Mouse (Mus musculus): ENCODE measurements at regions not wholly inside any gene's neighbourhood (a gene's known extent, or its start where the extent isn't known, plus 50 kb on each side); places are given as distances from the start of the nearest gene placed in this dataset.
"Not testable (repeated sequence)": the region's sequence is repeated elsewhere in the genome, so short reads cannot be mapped to it uniquely, and the experiment has no call there.

DNA sequence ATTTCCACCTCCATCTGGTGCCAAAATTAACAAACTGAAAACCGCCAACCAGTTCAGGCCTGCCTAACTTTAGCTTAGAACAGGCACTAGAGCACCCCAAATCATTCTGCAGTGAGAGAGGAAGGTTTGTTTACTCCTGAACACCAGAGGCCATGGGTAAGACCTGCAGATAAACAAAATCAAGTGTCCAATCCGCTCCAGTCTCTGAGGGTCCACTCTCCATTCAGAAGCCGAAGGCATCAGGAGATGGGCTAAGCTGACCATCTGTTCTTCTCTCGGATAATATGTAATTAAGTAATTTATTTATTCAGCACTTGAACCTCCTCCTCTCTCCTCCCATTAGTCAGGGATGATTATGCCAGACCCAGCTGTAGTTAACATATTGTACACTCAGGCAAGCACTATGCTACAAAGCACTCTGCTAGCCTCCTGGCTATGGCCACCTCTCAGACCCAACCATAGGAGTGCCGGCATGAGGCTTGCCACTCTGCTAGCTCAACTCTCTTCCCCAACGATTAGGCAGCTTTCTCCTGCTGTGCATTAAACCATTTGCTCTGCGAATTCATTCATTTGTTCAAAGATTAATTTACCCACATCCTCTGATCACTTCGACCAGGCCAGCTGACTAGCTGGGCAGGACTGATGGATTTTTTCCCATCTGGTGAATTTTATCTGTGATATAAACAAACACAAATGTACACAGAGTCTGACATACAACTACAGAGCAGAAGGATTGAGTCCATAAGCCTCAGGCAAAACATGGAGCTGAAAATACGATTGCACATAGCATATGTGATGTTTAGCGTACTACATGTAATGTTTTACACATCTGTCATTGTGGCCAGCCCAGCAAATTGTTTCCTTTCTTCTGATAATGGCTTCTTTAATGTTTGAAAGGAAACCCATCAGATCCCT is 184.4 kb downstream of the Mat2b start:
- DNase-seq = no peak

DNA sequence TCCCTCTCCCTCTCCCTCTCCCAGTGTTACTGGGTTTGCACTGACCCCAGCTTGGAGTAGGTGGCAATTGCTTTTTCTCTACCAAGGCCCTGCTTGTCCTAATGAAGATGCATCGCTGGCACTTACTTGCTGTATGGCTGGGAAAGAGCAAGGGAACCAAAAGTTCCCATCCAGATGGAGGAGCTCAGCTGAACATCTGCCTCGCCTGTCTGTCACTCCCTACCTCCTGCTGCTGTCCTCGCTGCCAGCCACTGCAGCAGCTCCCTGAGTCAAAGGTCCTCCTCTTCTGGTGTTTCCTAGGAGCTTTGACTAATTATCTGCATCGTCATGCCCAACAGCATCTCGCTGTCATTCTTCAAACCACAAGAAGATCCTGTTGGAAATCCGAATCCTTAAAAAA is 203.4 kb downstream of the Mat2b start:
- DNase-seq = no peak

DNA sequence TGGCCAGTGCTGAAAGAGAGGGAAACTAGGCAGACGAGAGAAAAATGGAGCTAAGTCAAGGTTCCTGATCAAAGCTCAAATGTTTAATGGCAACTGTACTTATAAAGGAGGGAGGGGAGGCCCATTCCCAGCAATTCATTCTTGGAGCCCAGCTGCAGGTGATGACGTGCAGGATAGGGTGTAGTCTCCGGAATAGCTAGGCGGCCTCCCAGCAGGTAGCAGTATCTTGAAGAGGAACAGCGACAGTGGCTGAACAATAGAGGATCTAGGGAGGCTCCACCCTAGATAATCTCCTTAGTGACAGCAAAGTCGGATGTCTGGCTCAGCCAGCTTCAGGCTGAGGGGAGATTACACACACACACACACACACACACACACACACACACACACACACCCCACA is 216.8 kb downstream of the Mat2b start:
- DNase-seq = not testable (repeated sequence)

DNA sequence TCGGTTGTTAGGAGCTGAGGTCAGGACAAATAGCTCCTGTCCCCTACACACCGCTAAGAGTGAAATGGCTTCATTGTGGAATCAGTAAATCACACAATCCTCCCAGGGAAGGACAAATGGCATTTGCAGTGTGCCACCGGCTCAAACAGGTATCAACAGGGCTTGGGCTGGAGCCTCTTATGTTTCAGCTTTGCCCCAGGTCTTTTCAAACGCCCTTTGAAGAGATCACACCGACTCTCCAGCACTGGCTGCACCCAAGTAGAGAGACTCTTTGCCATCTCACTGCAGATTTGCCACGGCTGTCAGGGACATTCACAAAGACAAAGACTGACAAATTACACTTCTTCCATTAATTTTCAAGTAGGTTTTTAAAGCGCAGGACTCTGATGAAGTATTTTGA is 217.7 kb downstream of the Mat2b start:
- DNase-seq = no peak

DNA sequence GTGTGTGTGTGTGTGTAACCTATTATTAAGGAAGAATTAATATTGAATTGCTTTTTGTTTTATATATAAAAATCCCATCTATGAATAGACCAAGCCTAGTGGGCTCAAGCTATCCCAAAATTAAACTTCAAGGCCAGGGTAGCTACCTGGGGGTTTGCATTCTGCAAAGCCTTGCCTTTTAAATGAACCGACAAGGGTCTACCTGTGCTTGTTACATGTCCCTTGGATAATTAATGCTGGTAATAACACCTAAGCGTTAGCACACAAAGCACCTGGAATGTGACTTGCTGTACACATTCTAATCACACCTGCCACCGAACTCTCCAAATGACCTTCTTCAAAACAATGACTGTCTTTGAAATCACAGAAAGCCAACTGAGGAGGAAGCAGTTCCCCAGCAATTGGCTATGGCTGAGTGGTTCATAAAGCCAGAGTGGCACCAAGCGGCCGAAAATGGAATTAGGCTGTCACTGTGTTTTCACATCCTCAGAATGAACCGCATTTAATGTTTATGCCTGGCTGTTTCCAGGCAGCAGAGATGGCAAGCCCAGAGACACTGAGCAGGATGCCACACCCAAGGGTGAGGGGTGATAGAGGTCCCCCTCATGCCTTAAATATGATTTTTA is 225.8 kb downstream of the Mat2b start:
- DNase-seq = no peak

DNA sequence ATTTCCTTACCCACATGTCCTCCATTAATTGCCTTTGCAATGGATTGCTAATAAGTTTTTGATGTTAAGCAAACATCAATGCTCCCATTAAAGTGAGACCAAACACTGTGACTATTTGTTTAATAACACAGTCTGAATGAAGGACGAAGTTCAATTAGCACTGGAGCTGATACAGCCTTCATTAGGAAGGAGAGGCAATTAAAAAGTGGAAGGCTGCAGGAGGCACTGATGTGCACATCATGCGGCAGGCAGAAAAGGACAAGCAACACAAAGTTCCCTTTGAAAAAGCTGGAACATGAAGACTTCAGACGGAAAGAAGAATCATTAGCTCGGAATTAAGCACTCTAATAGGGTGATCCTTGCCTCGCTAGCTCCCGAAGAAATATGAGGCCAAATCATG is 238.4 kb downstream of the Mat2b start:
- DNase-seq = no peak

DNA sequence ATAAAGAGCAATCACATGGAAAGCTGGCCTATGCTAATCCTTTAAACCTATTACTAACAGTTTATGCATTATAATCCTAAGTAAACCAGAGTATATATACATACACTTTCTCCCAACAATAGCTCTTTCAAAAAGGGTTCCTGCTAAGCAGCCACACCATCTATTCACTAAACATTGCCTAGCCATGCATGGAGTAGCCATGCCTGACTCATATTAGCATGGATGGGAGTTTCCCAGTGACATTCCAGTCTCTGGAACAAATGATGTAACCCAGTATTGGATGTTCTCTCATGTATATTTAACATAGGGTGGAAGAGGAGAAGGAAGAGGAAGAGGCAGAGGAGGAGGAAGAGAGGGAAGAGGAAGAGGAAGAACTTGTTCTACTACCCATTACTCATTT is 240.0 kb downstream of the Mat2b start:
- not testable (repeated sequence) for DNase-seq

DNA sequence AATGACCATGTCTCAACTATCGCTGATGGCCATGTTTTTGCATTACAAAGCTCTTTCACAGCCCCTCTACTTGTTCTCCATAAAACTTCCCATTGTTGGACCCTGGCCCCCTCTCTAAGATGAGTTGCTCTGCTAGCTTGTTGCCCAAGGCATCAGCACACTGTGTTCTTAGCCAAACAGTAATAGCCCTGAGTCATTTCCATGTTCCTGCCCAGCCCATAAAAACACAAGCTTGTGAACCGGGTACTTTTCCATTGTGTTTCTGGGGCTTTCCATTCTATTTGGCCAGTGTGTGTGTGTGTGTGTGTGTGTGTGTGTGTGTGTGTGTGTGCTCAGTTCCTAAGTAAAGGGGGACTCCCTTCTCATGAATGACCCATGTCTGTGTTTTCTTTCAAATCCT is 248.2 kb downstream of the Mat2b start:
- DNase-seq = no peak

DNA sequence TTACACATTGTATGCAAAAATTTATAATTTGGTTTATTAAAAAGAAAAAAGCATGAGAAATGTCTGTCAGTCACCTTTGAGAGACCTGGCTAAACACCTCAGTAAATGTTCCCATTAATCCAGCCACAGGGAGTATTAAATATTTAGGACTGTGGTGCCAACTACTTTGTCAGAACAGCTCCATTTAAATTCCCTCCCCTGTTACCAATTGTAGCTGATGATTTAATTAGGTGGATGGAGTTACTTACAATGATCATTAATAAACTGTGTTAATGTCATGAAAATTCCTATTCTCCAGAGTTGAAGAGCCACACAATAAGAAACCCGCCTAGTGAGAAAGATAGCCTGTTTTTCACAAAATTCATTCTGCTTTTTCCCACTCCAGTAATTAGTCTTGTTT is 261.0 kb downstream of the Mat2b start:
- no peak for DNase-seq

DNA sequence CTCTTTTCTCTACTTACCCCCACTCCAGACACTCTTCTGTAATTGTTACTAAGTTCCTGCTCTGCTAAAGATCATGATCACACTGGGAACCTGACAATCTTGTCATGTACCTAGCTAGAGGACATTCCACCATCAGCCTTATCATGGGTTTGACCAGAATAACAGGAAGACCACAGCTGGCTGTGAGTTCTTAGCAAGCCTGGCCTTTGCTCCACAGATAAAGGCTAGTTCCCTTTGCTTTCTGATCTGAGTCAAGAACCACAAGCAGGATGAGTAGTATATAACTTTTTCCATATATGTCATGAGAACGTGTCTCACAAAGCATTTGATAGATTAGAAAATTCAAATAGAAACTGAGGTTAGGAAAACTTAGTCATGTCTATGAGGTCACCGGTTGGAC is 266.1 kb downstream of the Mat2b start:
- DNase-seq = no peak

DNA sequence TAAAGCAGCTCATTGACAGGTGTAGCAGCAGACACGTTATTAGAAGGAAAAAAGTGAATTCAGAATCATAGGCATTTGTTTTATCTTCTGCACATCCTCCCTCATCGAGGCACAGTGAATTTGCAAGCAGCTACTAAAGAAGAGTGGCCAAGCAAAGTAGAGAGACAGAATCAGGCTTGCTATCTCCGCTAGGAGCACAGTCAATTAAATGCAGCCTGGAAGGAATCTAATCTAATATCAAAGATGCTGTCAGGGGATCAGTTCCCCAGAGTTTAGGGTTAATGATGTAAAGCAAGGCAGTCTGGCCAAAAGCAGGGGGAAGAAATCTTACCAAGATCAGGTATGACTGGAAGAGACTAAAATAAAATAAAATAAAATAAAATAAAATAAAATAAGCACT is 270.7 kb downstream of the Mat2b start:
- no peak for DNase-seq

DNA sequence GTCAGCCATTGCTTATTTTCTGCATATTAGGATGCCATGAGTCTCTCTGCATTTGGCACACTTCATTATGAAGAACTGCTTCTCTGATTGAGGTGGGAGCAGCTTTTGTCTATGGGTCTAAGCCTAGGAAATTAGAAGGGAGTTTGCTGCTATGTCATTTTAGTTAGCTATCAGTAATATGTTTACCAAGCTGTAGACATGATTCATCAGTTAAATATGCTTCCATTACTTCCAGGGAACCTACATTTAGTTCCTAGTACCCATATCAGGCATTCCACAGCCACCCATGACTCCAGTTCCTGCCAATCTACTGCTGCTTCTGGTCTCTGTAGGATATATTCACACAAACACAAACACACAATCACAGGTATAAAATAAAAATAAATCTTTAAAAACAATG is 287.4 kb downstream of the Mat2b start:
- no peak for DNase-seq

DNA sequence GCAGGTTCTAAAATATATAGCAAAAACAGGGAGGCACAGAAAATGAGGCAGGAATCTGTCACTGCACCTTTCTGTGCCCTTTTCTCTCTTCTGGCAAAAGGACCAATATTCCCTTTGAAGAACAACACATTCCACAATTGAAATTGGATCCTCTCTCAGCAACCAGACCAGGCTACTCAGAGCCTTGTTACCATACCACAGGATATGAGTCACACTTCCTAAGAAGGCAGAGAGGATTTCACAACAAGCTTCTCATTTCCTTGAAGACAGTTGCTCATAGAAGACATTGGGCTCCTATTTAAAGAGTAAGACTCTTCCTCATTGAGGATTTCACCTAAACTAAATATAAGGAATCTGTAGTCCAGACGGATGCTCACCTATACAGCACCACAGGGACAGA is 292.8 kb downstream of the Mat2b start:
- DNase-seq = peak; percentile 20

DNA sequence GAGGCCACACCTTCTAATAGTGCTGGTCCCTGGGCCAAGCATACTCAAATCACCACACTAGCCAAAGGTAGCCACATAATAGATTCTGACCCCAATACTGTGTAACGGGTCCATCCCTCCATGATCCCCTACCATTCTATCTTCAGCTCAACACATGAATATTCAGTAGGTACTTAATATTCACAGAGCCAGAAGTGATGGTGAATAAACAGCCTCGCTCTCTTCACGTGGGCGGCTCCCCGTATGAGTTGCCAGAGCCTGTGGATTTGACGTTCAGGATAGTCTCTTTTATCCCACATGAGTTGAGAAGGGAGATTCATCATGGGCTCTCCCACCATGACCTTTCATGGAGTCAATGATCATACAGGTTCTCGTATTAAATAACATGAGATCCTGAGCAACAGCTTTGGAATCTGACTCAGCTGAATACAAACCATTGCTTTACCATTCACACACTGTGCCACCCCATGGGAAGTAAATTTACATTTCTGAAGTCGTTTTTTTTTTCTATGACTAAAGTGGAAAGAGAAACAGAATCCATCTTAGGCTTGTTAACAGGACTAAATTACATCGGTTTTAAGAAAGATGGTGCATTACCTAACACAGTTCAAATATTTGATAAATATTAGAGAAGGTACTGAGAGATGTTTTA is 297.4 kb downstream of the Mat2b start:
- DNase-seq = no peak

DNA sequence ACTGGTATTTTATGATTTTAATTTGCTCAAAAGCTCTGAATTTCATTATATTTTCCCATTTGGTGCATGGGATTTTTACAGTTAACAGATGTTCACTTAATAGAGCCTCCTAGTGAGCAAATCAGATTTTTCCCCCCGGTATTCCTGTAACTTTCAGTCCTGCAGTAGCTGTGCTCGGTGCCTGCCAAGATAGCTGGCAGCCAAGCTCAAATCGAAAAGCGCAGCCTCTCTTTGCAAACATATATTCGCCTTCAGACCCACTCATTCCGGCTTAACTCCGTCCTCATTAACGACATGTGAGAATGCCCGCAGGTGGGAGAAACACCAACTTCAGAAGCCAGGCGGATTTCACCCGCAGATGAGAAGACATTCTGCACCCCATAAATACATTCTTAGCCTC is 299.7 kb downstream of the Mat2b start:
- no peak for DNase-seq

DNA sequence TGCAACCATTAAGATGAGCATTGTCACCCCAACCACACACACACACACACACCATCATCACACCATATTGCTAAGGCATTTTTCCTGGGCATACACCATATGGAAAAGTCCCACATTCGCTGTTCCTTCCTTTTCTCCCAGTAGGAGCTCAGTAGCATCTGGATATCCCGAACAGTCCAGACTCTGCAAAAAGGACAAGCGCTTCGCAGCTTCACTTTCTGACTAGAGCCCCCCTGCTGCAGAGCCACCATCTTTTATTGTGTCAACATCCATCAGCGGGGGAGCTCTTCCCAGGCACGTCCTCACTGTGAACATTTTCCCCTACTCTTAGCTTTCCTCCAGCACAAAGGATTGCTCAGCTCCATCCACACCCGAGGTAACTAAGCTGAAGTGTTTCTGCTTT is 300.1 kb downstream of the Mat2b start:
- DNase-seq = no peak

DNA sequence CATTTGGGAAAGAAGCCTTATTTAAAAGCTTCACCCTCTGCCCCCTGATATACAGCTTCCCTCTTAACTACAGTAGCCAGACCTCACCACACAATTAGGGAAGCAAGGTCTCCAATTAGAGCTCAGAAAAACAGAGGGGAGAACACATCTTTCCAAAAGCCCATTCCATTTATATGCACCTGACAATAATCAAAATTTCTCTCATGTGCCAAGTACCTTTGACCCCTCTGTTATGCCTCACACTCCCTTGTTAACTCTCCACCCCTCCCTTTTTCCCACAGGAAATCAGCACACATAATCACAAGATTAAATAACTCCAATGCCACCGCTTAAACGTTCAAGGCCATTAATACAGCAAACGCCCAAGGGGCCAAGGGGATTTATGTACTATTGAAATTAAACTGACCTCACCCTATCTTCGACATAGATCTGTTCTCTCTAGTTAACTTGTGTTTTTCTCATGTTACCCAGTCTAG is 300.7 kb downstream of the Mat2b start:
- DNase-seq = no peak

DNA sequence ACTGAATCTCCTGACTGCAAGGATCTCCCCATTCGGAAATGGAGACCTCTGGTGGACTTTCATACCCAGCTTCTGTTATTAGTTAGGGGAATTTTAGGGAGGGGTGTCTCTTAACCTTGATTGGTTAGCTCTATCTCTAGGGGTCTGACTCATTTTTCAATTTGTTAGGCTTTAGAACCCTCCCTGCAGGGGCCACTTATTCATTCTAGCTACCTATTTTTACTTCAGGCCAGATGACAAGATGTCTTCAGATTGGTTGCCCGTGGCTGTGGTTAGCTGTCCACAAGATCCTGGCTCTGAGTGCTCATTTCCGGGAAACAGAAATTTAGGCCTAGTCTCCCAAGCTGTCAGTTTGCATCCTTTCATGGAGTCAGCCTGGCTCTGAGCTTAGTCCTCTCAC is 314.3 kb downstream of the Mat2b start:
- no peak for DNase-seq

DNA sequence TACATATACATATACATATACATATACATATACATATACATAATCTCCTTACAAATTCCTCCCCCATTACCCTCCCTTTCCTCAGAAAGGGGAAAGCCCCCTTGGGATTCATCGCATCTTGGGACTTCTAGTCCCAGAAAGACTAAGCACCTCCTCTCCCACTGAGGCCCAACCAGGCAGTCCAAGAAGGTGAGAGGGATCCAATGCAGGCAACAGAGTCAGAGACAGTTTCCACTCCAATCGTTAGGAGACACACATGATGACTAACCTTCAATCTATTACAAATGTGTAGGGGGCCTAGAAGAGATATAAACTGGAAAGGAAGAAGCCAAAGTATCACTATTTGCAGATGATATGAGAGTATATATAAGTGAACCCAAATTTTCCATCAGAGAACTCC is 323.3 kb downstream of the Mat2b start:
- no peak for DNase-seq

DNA sequence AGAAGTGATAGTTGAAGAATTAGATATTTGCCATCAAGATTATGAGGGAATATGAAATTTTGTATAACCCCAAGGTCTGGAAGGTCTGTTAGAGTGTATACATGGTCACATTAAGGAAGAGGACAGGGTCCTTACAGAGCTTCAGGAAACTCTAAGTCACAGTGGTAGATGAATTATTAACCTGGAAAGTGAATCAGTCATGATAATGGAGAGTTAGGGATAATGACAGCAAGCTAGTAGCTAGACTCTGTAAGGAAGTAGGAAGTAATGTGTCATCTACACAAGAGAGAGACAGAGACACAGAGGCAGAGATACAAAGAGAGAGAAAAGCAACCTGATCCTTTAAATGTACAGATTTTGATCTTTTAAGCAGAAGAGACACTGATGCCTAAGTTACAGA is 328.4 kb downstream of the Mat2b start:
- no peak for DNase-seq

DNA sequence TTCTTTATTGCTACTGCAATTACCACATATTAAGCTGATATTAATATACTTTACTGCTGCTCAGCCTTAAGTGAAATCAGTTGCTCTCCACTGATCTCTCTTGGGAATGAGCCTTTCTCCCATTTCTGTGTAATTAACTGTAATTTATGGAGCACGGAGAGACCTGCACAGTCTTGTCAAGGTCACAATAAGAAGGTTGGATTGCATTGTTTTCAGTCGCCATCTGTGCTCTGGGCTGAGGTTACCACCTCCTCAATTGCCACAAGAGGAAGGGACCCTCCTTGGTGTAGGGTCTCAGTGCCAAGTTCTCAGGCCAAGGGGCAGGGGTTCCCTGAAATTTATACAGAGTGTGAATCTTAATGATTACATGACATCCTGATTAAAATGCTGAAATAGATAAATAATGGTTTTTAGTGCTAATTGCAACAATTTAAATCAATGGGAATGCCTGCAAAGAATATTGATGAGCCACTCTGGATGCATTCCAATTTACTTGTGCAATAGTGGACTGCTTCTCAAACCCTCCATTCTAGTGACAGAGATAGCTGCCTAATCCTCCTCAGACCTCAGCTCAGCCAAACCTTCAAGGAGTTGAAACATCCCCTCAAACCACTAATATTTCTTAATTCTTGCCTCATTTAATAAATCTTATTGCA is 332.3 kb downstream of the Mat2b start:
- no peak for DNase-seq
